24 mouse cellular contexts compared by ENCODE assay signal in the genomic region with DNA sequence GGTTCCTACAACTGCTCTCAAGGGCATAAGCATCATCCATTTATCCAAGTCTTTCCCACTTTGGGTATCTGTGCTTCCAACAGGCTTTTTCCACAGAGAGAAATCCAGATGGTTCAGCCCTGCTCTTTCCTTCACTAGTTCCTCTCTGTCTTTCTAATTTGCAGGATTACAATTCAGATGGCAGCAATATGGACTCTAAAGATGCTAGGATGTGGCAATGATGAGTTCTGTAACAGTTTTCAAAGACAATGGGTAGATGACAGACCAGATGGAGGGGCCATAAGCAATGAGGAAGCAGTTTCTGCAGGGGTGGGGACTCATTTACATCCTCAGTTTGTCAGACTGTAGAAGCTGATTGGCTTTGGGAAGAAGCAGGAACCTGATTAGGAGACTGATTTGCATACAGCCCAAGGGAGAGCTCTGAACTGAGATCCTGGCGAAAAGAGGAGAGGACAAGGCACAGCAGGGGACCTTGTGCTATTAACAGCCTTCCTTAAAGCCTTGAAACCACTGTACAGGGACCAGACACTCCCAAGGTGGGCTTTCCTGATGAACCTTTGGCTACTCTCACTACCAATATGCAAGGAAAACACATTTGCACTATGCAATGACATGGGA.
DNase-seq lines count a peak whose midpoint lies in the region; ATAC-seq and TF ChIP-seq lines count a peak whose summit lies in the region.
"Had no signal": no experiment of that assay in that cellular context is flagged by ENCODE, and none has a peak within 500 bp of the region (broad histone marks: within the 10 kb centered on the region; RNA-seq: fewer than 3 reads in every experiment).

No protein-coding gene starts in this region.

- no peaks in the 10 kb centered on the region for H3K36me3 ChIP-seq in forebrain, embryonic 14.5 days (ENCODE audit: control insufficient read depth, insufficient read depth, low read length)
- no peaks in the 10 kb centered on the region for H3K36me3 ChIP-seq in forebrain, embryonic 15.5 days
- H3K36me3 ChIP-seq: embryonic facial prominence, embryonic 10.5 days; forebrain, embryonic 12.5 days; G1E; heart, embryonic 13.5 days; hindbrain, embryonic 13.5 days; midbrain, embryonic 15.5 days; neural tube, embryonic 12.5 days had no signal

- H3K4me1 ChIP-seq in forebrain, embryonic 14.5 days (ENCODE audit: control insufficient read depth, insufficient read depth, low read length) = no peaks in the 10 kb centered on the region
- no peaks in the 10 kb centered on the region for H3K4me1 ChIP-seq in forebrain, embryonic 15.5 days
- peaks cover 13% of the 10 kb centered on the region; the same call in 1 of the 2 replicates for H3K4me1 ChIP-seq in cortical plate, adult 2 months (ENCODE audit: control insufficient read depth, insufficient read depth, low read length)
- H3K4me1 ChIP-seq: embryonic facial prominence, embryonic 10.5 days; heart, embryonic 13.5 days; hindbrain, embryonic 13.5 days; midbrain, embryonic 15.5 days; neural tube, embryonic 12.5 days had no signal

- H3K4me3 ChIP-seq in forebrain, embryonic 14.5 days (ENCODE audit: low read depth, low read length) = no peak overlapping the region
- H3K4me3 ChIP-seq in forebrain, embryonic 15.5 days = no peak overlapping the region
- no peak overlapping the region for H3K4me3 ChIP-seq in cortical plate, adult 2 months (ENCODE audit: insufficient read depth, low read length)
- H3K4me3 ChIP-seq: embryonic facial prominence, embryonic 10.5 days; forebrain, embryonic 12.5 days; heart, adult 2 months; heart, embryonic 13.5 days; hindbrain, embryonic 13.5 days; midbrain, embryonic 15.5 days; neural tube, embryonic 12.5 days had no signal

- H3K27ac ChIP-seq in forebrain, embryonic 14.5 days (ENCODE audit: low read depth, low read length) = no peak overlapping the region
- H3K27ac ChIP-seq in forebrain, embryonic 15.5 days (replicated peaks) = no peak overlapping the region
- 0 out of 2 replicates have a peak overlapping the region, but pooled peaks have one; percentile 64 for H3K27ac ChIP-seq in cortical plate, adult 2 months (ENCODE audit: insufficient read depth, low read length)
- H3K27ac ChIP-seq: embryonic facial prominence, embryonic 10.5 days; forebrain, embryonic 12.5 days; heart, adult 2 months; heart, embryonic 13.5 days; hindbrain, embryonic 13.5 days; kidney, postnatal 0 days; macrophage; midbrain, embryonic 15.5 days; neural tube, embryonic 12.5 days had no signal

- DNase-seq in forebrain, embryonic 14.5 days (ENCODE audit: low spot score) = peak; percentile 39
- DNase-seq in layer of hippocampus, adult 18-20 months (ENCODE audit: low spot score in 2 of 2) = peak; percentile 58 to 83
- no peak for DNase-seq in layer of hippocampus, postnatal 25 days (ENCODE audit: extremely low spot score in 1 of 2, low spot score in 1 of 2)
- no peak for DNase-seq in T-cell, adult 2 months (ENCODE audit: low spot score)
- no peak for DNase-seq in right cerebral cortex, postnatal 25 days
- DNase-seq: adrenal gland, postnatal 10 days; cerebellum, adult 9-11 months; gastrocnemius, postnatal 25 days; heart, adult 2 months; heart, postnatal 14 days; kidney, adult 11 months; thymus, postnatal 36 days had no signal

- no peaks in the 10 kb centered on the region for H3K9me3 ChIP-seq in forebrain, embryonic 14.5 days (replicated peaks; ENCODE audit: control insufficient read depth, low read length)
- no peaks in the 10 kb centered on the region for H3K9me3 ChIP-seq in forebrain, embryonic 15.5 days
- H3K9me3 ChIP-seq: embryonic facial prominence, embryonic 10.5 days; forebrain, embryonic 12.5 days; G1E; heart, embryonic 13.5 days; hindbrain, embryonic 13.5 days; midbrain, embryonic 15.5 days; neural tube, embryonic 12.5 days had no signal

- TF ChIP-seq CTCF in cortical plate, adult 2 months (IDR thresholded peaks at IDR 0.05; ENCODE audit: extremely low read depth, insufficient read depth, low read length) = no peak

- H3K4me2 ChIP-seq in forebrain, embryonic 14.5 days (ENCODE audit: low read length) = no peak overlapping the region
- H3K4me2 ChIP-seq in forebrain, embryonic 15.5 days (replicated peaks) = no peak overlapping the region
- H3K4me2 ChIP-seq: forebrain, embryonic 12.5 days; heart, embryonic 13.5 days; hindbrain, embryonic 13.5 days; midbrain, embryonic 15.5 days; neural tube, embryonic 12.5 days had no signal

- WGBS in forebrain, embryonic 14.5 days = 8% methylated on average over 1 of the region's 1 CpGs
- WGBS in forebrain, embryonic 15.5 days = 15% methylated on average over 1 of the region's 1 CpGs

- ATAC-seq in forebrain, embryonic 14.5 days = peak; percentile 40; the same call in 1 of the 2 replicates
- ATAC-seq in forebrain, embryonic 15.5 days (replicated peaks) = no peak; the same call in 1 of the 2 replicates
- ATAC-seq: midbrain, embryonic 15.5 days; Patski had no signal

- TF ChIP-seq POLR2A in cortical plate, adult 2 months (IDR thresholded peaks at IDR 0.05; ENCODE audit: extremely low read depth, insufficient read depth, low read length) = no peak

- no peak overlapping the region for H3K9ac ChIP-seq in forebrain, embryonic 14.5 days (ENCODE audit: low read length)
- H3K9ac ChIP-seq in forebrain, embryonic 15.5 days (replicated peaks) = no peak overlapping the region
- H3K9ac ChIP-seq: forebrain, embryonic 12.5 days; heart, embryonic 13.5 days; hindbrain, embryonic 13.5 days; midbrain, embryonic 15.5 days; neural tube, embryonic 12.5 days had no signal

- H3K27me3 ChIP-seq in forebrain, embryonic 14.5 days (replicated peaks; ENCODE audit: control insufficient read depth, insufficient read depth, low read length) = no peaks in the 10 kb centered on the region
- H3K27me3 ChIP-seq in forebrain, embryonic 15.5 days = no peaks in the 10 kb centered on the region
- H3K27me3 ChIP-seq: forebrain, embryonic 12.5 days; heart, embryonic 13.5 days; hindbrain, embryonic 13.5 days; midbrain, embryonic 15.5 days; neural tube, embryonic 12.5 days; Patski had no signal

Comparison
In these comparisons a context has a peak if more than half of its experiments do, and no peak if none do; other contexts are left out.
1. DNase-seq: peak in forebrain, embryonic 14.5 days (single experiment) and layer of hippocampus, adult 18-20 months (2 of 2); none in layer of hippocampus, postnatal 25 days (0 of 2), T-cell, adult 2 months (single experiment) and right cerebral cortex, postnatal 25 days (single experiment).